Mouse (Mus musculus): ENCODE data around the gene Gm45234. TPM values are rescaled to one million over a fixed set of nuclear protein-coding genes. Genes with fewer than 3 reads are reported as not detected.

Gm45234 gene
- total RNA-seq, 2 experiments from 2014 or later = not detected

DNA sequence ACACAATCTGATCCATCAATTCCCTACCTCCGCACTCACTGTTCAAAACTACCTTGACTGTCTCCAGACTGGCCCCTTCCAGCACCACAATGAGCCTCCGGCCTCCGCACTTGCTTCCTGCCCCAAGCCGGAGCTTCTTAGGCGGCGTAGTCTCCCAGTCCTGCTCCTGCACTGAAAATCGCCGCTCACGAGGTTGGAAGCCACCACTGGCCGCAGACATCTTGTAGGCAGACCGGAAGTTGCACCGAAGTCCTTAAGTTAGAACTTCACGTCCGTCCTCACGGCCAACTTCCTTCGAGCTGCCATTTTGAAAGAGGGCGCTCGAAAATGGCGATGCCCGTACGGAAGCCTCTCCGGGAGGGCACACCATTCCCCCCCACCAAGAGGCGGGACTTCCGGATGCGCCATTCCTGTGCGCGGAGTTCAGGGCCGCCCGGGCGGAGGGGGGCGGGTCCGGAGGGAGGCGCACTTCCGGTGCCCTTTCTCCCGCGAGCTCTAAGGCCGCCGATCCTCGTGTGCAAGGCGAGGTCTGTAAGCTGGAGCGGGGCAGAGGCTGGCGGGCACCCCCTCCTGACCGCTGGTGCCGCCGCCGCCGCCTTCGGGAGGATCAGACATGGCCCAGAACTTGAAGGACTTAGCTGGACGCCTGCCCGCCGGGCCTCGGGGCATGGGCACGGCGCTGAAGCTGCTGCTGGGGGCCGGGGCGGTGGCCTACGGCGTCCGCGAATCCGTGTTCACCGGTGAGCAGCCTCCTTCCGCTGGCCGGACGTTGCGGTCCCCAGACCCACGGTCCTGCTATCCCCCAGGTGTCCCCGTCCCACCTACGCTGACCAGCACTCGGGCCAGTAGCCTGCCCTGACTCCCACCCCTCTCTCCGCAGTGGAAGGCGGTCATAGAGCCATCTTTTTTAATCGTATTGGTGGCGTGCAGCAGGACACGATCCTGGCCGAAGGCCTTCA, 43.7 kb downstream of the Gm45234 start, which contains the start of the genes Emg1 and Phb2:
Emg1 (minus strand) TSS at position 355 of the 959 bp plus-strand sequence.
Phb2 (plus strand) TSS at position 513 of the 959 bp plus-strand sequence.
- DNase-seq (ENCODE audit: low spot score in 2 of 2) = peak; percentile 96 to 98

- DNase-seq (ENCODE audit: low spot score in 2 of 2) = no peak
Observed at GRCm38 (mm10) chr6:124708289-124708889, 47.4 kb downstream of the Gm45234 start.

DNA sequence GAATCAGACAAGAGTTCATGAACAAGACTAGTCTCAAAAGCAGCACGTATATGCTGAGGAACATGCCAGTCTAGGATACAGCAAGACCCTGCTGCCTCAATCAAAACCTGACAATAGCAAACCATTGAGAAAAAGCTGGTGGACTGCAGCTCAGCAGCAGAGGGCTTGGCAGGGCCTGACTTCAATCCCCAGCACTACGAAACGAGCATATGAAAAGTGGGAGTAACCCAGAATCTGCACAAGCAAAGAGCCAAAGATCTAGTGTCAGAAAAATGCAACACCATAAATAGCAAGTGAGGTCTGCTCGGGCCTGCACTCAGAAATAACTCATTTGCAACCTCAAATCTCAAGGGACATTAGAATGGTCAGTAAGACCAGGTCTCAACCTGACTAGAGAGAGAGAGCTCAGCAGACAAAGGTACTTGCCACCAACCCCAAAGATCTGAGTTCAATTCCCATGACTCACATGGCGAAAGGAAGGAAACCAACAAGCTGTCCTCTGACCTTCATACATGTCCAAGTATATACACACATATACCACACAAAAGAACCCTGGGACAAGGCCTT, 49.7 kb downstream of the Gm45234 start:
- DNase-seq (ENCODE audit: low spot score in 2 of 2) = peak in 1 of 2 experiments; percentile 61

DNA sequence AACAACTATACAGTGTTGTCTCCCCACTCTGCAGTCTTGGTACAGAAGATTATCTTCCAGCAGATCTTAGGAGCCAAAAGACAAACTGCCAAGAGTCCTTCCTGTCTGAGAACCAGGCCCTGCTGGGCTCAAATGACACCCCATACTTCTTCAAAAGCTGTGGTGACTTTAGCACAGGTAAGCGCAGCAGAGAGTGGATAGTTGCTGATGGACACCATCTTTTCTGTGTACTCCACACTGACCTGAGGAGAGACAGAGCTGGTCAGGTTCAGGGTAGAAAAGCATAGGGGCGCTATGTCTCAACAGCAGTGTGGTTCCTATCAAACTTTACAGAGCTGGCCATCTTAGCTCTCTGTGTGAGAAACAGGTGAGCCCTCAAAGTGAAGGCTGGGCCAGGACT, 51.4 kb downstream of the Gm45234 start:
- DNase-seq (ENCODE audit: low spot score in 2 of 2) = no peak

- no peak for DNase-seq (ENCODE audit: low spot score in 2 of 2)
Observed at GRCm38 (mm10) chr6:124703789-124704188, 52.0 kb downstream of the Gm45234 start.

- peak in 1 of 2 experiments; percentile 85 for DNase-seq (ENCODE audit: low spot score in 2 of 2)
Observed at GRCm38 (mm10) chr6:124702784-124703103, 53.1 kb downstream of the Gm45234 start.

DNA sequence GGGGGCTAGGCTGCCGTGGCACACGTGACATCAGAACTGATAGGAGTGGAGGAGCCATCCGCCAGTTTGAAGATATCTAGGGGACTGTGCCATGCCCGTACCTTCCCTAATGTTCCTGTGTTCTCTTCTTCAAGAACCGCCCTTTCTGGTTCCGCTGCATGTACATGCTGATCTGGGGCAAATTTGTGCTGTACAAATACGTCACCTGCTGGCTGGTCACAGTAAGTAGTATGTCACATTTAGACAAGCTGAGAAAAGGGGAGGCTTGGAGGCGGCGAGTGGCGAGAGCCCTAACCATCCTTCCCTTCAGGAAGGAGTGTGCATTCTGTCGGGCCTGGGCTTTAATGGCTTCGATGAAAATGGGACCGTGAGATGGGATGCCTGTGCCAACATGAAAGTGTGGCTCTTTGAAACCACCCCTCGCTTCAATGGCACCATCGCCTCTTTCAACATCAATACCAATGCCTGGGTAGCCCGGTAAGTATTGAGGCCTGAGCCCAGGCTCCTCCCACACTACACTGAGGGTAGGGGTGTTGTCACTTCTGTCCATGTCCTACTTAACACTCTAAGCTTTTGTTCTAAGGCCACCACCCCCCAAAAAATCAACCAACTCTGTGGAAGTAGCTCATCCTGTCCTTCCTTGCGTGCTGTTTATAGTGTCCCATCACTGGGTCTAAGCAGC, 53.6 kb downstream of the Gm45234 start:
- DNase-seq (ENCODE audit: low spot score in 2 of 2) = no peak

GRCm38 (mm10) chr6:124701338-124701737, 54.5 kb downstream of the Gm45234 start:
- DNase-seq (ENCODE audit: low spot score in 2 of 2) = peak in 1 of 2 experiments; percentile 46

DNA sequence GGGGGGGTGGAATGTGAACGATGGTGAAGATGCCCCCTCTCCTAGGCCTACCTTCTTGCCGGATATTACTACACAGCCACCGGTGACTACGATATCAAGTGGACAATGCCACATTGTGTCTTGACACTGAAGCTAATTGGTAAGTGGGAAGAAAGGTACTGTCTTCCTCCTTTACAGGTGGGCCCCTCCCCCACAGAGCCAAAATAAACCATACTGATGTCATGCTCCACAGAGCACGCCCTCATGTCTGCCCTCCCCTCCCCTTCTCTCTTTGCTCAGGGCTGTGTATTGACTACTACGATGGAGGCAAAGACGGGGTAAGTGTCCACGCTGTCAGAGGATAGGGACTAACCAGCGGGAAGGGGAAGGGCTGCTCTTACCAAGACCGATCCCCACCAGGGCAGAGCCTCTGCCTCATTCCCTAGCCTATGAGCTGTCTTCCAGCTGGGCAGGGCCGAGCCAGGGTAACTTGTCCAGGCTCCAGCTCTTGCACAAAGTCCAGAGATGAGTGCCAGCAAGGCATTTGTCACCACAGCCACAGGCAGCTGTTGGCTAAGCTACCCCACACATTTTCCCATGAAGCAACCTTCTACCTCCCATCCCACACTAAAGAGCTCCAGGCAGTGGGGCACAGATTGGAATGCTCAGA, 55.7 kb downstream of the Gm45234 start:
- peak; percentile 54 to 75 for DNase-seq (ENCODE audit: low spot score in 2 of 2)

- no peak for DNase-seq (ENCODE audit: low spot score in 2 of 2)
Observed at GRCm38 (mm10) chr6:124699366-124699765, 56.5 kb downstream of the Gm45234 start.

DNA sequence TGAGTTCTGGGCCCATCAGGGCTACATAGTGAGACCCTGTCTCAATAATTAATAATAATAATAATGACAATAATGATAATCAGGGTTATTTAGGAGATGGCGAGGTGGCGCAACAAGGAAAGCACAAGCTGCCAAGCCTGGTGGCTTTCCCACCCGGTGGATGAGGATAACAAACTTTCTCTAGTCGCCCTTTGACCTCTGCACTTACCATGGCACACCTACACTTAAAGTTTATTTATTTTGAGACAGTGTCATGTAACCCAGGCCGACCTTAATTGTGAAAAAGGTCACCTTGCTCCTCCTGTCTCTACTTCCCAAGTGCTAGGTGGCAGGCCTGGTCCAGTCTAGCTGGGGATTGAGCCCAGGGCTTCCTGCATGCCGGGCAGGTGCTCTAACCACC, 57.1 kb downstream of the Gm45234 start:
- DNase-seq (ENCODE audit: low spot score in 2 of 2) = no peak

DNA sequence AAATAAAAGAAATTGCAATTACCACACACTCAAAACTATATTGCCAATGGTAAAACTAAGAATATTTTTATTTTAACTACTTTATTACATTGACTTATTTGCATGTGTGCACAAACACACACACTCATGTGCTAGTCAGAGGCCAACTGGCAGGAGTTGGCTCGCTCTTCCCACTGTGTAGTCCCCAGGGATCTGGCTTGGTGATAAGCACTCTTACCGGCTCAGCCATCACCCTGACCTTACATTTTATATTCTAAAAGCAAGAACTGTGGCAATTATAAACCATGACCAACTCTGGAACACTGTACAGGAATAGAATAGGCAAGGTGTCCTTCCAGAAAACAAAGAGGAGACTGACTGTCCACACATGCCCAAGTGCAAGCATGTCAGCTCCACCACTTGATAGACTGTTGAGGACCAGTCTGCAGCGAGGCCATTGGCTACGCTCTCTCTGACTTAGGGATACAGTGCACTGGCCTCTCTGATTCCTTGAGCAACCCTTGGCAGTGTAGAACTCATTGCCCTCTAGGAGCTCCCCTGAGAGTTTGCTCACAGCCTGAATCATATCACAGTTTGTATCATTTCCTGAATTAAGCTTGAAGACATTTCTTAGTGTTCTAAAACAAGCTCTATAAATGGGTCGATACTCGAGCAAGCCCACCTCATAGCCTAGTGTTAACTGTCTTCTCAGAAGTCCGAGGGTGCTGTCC, 59.2 kb downstream of the Gm45234 start:
- DNase-seq (ENCODE audit: low spot score in 2 of 2) = no peak

DNA sequence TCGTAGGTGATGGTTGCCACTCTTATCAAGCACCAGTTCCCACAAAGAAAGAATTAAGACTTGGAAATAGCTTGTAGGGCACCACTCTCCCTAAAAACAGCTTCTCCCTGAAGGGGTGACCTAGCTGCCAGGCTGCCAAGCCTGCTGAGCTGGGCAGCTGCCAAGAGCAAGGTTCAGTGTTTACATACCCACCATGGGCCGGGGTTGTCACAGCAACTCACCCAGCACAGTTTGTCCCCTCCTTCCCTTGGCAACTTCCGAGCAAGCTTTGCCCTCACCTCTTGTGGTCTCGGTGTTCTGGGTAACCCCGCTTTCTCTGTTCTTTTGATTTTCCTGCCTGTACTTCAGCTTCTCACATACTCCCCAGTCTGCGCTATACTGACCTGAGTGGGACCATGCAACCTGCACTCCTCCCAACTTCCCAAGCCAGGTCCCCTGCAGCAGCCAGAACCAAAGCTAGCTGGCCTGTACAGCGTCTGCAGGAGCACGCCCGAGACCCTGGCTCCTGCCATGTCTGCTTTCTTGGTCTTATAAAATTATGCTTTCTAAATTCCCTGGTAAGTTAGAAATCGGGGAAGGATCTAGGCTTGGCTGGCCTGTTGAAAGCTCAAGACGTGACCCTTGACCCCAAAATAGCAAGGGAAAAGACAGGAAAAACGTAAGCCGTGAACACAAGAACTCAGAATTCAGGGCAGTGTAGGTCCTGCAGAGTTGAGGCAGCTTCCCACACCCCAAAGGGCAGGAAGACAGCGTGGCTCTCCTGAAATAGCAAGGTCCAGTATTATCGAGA, 61.5 kb downstream of the Gm45234 start:
- peak in 1 of 2 experiments; percentile 73 for DNase-seq (ENCODE audit: low spot score in 2 of 2)

DNA sequence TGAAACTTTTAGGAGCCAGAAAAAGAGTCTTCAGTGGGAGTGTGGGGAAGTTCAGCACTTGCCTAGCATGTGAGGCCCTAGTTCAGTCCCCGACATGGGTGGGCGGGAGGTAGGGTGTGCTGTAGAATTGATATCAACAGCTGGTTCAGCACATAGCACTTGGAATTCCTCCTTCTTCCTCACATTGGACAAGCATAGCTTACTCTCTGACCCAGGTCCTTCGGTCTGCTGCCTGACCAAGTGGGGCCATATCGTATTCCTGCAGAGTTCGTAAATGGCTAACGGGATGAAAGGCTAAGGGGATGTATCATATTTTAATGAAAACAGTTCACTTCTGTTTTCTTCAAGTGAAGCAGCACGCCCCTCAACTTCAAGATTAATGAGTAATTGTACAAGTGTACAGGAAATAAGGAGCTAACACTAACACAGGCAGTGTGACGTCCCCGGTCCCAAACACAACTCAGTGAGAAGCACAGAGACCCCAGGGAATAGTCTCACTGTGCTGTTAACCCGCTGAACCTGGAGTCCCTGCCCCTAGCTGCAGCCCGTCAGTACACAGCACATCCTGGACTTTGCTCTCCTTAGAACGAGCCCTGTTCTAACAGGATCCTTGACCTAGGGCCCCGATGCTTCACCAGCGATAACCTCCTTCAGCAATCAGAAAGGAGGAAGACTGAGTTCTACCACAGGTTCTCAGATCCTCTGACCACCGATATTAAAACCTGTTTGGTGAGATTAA, 62.4 kb downstream of the Gm45234 start:
- DNase-seq (ENCODE audit: low spot score in 2 of 2) = no peak

GRCm38 (mm10) chr6:124690517-124690916, 65.3 kb downstream of the Gm45234 start:
- no peak for DNase-seq (ENCODE audit: low spot score in 2 of 2)
